Mouse (Mus musculus) ES-Bruce4 (cell line): ENCODE measurements at regions not wholly inside any gene's neighbourhood (a gene's known extent, or its start where the extent isn't known, plus 50 kb on each side); places are given as distances from the start of the nearest gene placed in this dataset.

ENCODE experiments used
- CTCF ChIP-seq: IDR thresholded peaks from one replicate; pipeline ENCODE4 v1.8.1; 2011; ENCODE audit warnings: low read depth, low read length
- EP300 ChIP-seq: IDR thresholded peaks from 2 replicates; pipeline ENCODE4 v1.6.1; 2011; ENCODE audit warnings: low read depth, low read length; ENCODE audit not compliant: insufficient read depth
- POLR2A ChIP-seq: IDR thresholded peaks from one replicate; pipeline ENCODE4 v1.8.1; 2011; ENCODE audit warnings: low read length; ENCODE audit not compliant: insufficient read depth

DNA sequence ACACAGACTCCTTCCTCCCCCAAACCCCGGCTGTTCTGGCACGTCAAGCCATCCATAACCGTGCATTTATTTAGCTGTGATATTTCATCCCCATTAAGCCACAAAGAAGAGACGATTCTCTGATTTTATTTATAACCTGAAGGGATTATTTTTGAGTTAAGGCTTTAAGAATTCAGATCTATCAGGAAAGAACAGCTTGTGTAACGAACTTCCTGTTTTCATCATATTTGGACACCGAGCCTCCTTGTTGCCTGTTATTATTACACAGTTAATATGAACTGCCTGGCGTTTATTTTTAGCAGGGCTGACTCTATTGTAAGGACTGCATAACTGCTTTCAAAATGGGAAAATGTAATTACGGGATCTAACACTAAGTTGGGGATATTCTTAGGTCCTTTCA, 96.2 kb upstream of the Nr4a3 start:
- TF ChIP-seq CTCF (no peak), POLR2A (no peak), EP300 (no peak)
